Mouse (Mus musculus) lung, embryonic 16.5 days (tissue): ENCODE measurements around the gene CN725425. TPM values are rescaled to one million over a fixed set of nuclear protein-coding genes. Genes with fewer than 3 reads are reported as not detected.

Source experiments
- ATAC-seq: fragments of 200-750 bp; cut with Nextera tagmentation; 2 replicates; pipeline ENCODE4 v1.8.0; 2017; ENCODE audit warnings: low read depth, mild to moderate bottlenecking, moderate library complexity
- H3K27ac ChIP-seq: fragments of 300-500 bp; sonication (generic); 2 replicates; pipeline ENCODE4 v1.5.1; 2014; ENCODE audit warnings: mild to moderate bottlenecking, control low read depth, low read length
- H3K27me3 ChIP-seq: fragments of 300-500 bp; sonication (generic); 2 replicates; pipeline ENCODE4 v1.6.1; 2014; ENCODE audit warnings: low read depth, low read length, mixed read lengths; ENCODE audit not compliant: control insufficient read depth, insufficient read depth
- H3K36me3 ChIP-seq: fragments of 300-500 bp; sonication (generic); 2 replicates; pipeline ENCODE4 v1.6.1; 2014; ENCODE audit warnings: low read length; ENCODE audit not compliant: control insufficient read depth, insufficient read depth
- H3K4me1 ChIP-seq: fragments of 300-500 bp; sonication (generic); replicated peaks from 2 replicates; pipeline ENCODE4 v1.6.1; 2014; ENCODE audit warnings: low read length, mixed read lengths; ENCODE audit not compliant: control insufficient read depth, insufficient read depth
- H3K4me2 ChIP-seq: fragments of 300-500 bp; sonication (generic); 2 replicates; pipeline ENCODE4 v1.6.1; 2014; ENCODE audit warnings: low read depth, low read length, control low read depth
- H3K4me3 ChIP-seq: fragments of 300-500 bp; sonication (generic); 2 replicates; pipeline ENCODE4 v1.5.1; 2014; ENCODE audit warnings: mild to moderate bottlenecking, low read length, control low read depth
- H3K9ac ChIP-seq: fragments of 300-500 bp; sonication (generic); 2 replicates; pipeline ENCODE4 v1.6.1; 2014; ENCODE audit warnings: low read length, control low read depth
- H3K9me3 ChIP-seq: fragments of 300-500 bp; sonication (generic); 2 replicates; pipeline ENCODE4 v1.6.1; 2016; ENCODE audit warnings: low read length; ENCODE audit not compliant: control insufficient read depth
- WGBS: fragments of 180-500 bp; shearing (Covaris S2); extraction: QIAGEN DNeasy Blood & Tissue Kit; methylation state at CpG from one replicate; pipeline ENCODE4 v1.1.7; 2014; 5-methylcytosine and 5-hydroxymethylcytosine counted together
- polyA plus RNA-seq: library from polyadenylated mRNA; unstranded; fragments of >200 nt; fragmentation: Nextera tagmentation; extraction: Ambion mirVana; gene quantifications from 2 replicates; pipeline ENCODE4 v1.2.1, GENCODE M21; 2015

The CN725425 gene
- polyA plus RNA-seq, 1 experiment from 2014 or later, result not detected

- Histone ChIP-seq H3K9ac (no peak overlapping the region), H3K27me3 (no peaks in the 10 kb centered on the region), H3K36me3 (no peaks in the 10 kb centered on the region), H3K4me1 (no peaks in the 10 kb centered on the region), H3K27ac (no peak overlapping the region), H3K9me3 (no peaks in the 10 kb centered on the region), H3K4me3 (no peak overlapping the region), H3K4me2 (no peak overlapping the region)
- 78% methylated on average over 1 of the region's 1 CpGs for whole genome bisulfite sequencing
- no peak for ATAC-seq
Measured at GRCm38 (mm10) chr15:91200833-91201232, 1.5 kb downstream of the CN725425 start.

GRCm38 (mm10) chr15:91202486-91202885, 3.2 kb downstream of the CN725425 start:
- Histone ChIP-seq H3K4me1 (no peaks in the 10 kb centered on the region), H3K4me2 (no peak overlapping the region), H3K9me3 (no peaks in the 10 kb centered on the region), H3K9ac (no peak overlapping the region), H3K36me3 (no peaks in the 10 kb centered on the region), H3K4me3 (no peak overlapping the region), H3K27ac (no peak overlapping the region), H3K27me3 (no peaks in the 10 kb centered on the region)
- ATAC-seq, result no peak
- WGBS, result 88% methylated on average over 1 of the region's 1 CpGs

- Histone ChIP-seq H3K9me3 (no peaks in the 10 kb centered on the region), H3K27me3 (no peaks in the 10 kb centered on the region), H3K4me3 (no peak overlapping the region), H3K36me3 (no peaks in the 10 kb centered on the region), H3K9ac (no peak overlapping the region), H3K4me1 (no peaks in the 10 kb centered on the region), H3K4me2 (no peak overlapping the region), H3K27ac (no peak overlapping the region)
- WGBS, result 80% methylated on average over 3 of the region's 3 CpGs
- no peak for ATAC-seq
Measured at GRCm38 (mm10) chr15:91203521-91203920, 4.2 kb downstream of the CN725425 start.

- H3K4me2 ChIP-seq, result no peak overlapping the region
- no peak for ATAC-seq
- H3K4me1 ChIP-seq, result no peaks in the 10 kb centered on the region
- H3K9me3 ChIP-seq, result no peaks in the 10 kb centered on the region
- H3K27ac ChIP-seq, result no peak overlapping the region
- H3K27me3 ChIP-seq, result no peaks in the 10 kb centered on the region
- H3K9ac ChIP-seq, result no peak overlapping the region
- no peak overlapping the region for H3K4me3 ChIP-seq
- no peaks in the 10 kb centered on the region for H3K36me3 ChIP-seq
- WGBS, result 88% methylated on average over 5 of the region's 5 CpGs
Measured at GRCm38 (mm10) chr15:91206518-91206917, 7.2 kb downstream of the CN725425 start.

GRCm38 (mm10) chr15:91237294-91237693, 38.0 kb downstream of the CN725425 start:
- Histone ChIP-seq H3K27ac (no peak overlapping the region), H3K27me3 (no peaks in the 10 kb centered on the region), H3K4me1 (no peaks in the 10 kb centered on the region), H3K4me2 (no peak overlapping the region), H3K9ac (no peak overlapping the region), H3K4me3 (no peak overlapping the region), H3K36me3 (no peaks in the 10 kb centered on the region), H3K9me3 (no peaks in the 10 kb centered on the region)
- 73% methylated on average over 5 of the region's 5 CpGs for WGBS
- ATAC-seq, result no peak

- Histone ChIP-seq H3K9ac (no peak overlapping the region), H3K27ac (no peak overlapping the region), H3K36me3 (no peaks in the 10 kb centered on the region), H3K27me3 (no peaks in the 10 kb centered on the region), H3K4me1 (no peaks in the 10 kb centered on the region), H3K9me3 (no peaks in the 10 kb centered on the region), H3K4me2 (no peak overlapping the region), H3K4me3 (no peak overlapping the region)
- 79% methylated on average over 3 of the region's 3 CpGs for WGBS
- no peak for ATAC-seq
Measured at GRCm38 (mm10) chr15:91240683-91241335, 41.5 kb downstream of the CN725425 start.

- Histone ChIP-seq H3K36me3 (no peaks in the 10 kb centered on the region), H3K27ac (no peak overlapping the region), H3K4me2 (no peak overlapping the region), H3K4me1 (0 out of 2 replicates have a peak, but pooled peaks cover 2% of the 10 kb centered on the region), H3K9ac (no peak overlapping the region), H3K4me3 (no peak overlapping the region), H3K9me3 (no peaks in the 10 kb centered on the region), H3K27me3 (no peaks in the 10 kb centered on the region)
- WGBS, result 82% methylated on average over 6 of the region's 6 CpGs
- no peak for ATAC-seq
Measured at GRCm38 (mm10) chr15:91250815-91251214, 51.5 kb downstream of the CN725425 start.

GRCm38 (mm10) chr15:91251544-91252408, 52.5 kb downstream of the CN725425 start:
- H3K36me3 ChIP-seq, result no peaks in the 10 kb centered on the region
- ATAC-seq, result no peak
- no peaks in the 10 kb centered on the region for H3K27me3 ChIP-seq
- no peak overlapping the region for H3K27ac ChIP-seq
- 54% methylated on average over 9 of the region's 9 CpGs for WGBS
- no peak overlapping the region for H3K4me3 ChIP-seq
- H3K9me3 ChIP-seq, result no peaks in the 10 kb centered on the region
- no peak overlapping the region for H3K9ac ChIP-seq
- 0 out of 2 replicates have a peak, but pooled peaks cover 2% of the 10 kb centered on the region for H3K4me1 ChIP-seq
- no peak overlapping the region for H3K4me2 ChIP-seq

- Histone ChIP-seq H3K27ac (no peak overlapping the region), H3K27me3 (no peaks in the 10 kb centered on the region), H3K4me1 (0 out of 2 replicates have a peak, but pooled peaks cover 2% of the 10 kb centered on the region), H3K4me3 (no peak overlapping the region), H3K36me3 (no peaks in the 10 kb centered on the region), H3K4me2 (no peak overlapping the region), H3K9ac (no peak overlapping the region), H3K9me3 (no peaks in the 10 kb centered on the region)
- no peak for ATAC-seq
- WGBS, result 52% methylated on average over 8 of the region's 8 CpGs
Measured at GRCm38 (mm10) chr15:91252956-91253355, 53.7 kb downstream of the CN725425 start.
